Mouse (Mus musculus): Measurements from ENCODE around the gene Banp.
A peak's percentile ranks its signal among the peaks of the same experiment; 100 is the strongest.

The Banp gene

GRCm38 (mm10) chr8:121927316-121927715 lies 22.2 kb upstream of the Banp start:
- DNase-seq (ENCODE audit: low spot score), result peak; percentile 78

GRCm38 (mm10) chr8:121930047-121930446 lies 19.5 kb upstream of the Banp start:
- no peak for DNase-seq (ENCODE audit: low spot score)

GRCm38 (mm10) chr8:121931571-121931970 lies 18.0 kb upstream of the Banp start:
- DNase-seq (ENCODE audit: low spot score), result no peak

- peak; percentile 64 for DNase-seq (ENCODE audit: low spot score)
Measured at GRCm38 (mm10) chr8:121932026-121932667, 17.4 kb upstream of the Banp start.

GRCm38 (mm10) chr8:121932668-121933520 lies 16.7 kb upstream of the Banp start:
- no peak for DNase-seq (ENCODE audit: low spot score)

GRCm38 (mm10) chr8:121934506-121934905 lies 15.0 kb upstream of the Banp start:
- peak; percentile 53 for DNase-seq (ENCODE audit: low spot score)

GRCm38 (mm10) chr8:121934923-121935322 lies 14.6 kb upstream of the Banp start:
- no peak for DNase-seq (ENCODE audit: low spot score)

- DNase-seq (ENCODE audit: low spot score), result no peak
Measured at GRCm38 (mm10) chr8:121935341-121936294, 13.9 kb upstream of the Banp start.

GRCm38 (mm10) chr8:121936391-121936790 lies 13.2 kb upstream of the Banp start:
- no peak for DNase-seq (ENCODE audit: low spot score)

- DNase-seq (ENCODE audit: low spot score), result no peak
Measured at GRCm38 (mm10) chr8:121938732-121939131, 10.8 kb upstream of the Banp start.

GRCm38 (mm10) chr8:121943057-121943540 lies 6.5 kb upstream of the Banp start:
- DNase-seq (ENCODE audit: low spot score), result no peak

GRCm38 (mm10) chr8:121943716-121944115 lies 5.8 kb upstream of the Banp start:
- DNase-seq (ENCODE audit: low spot score), result no peak

- no peak for DNase-seq (ENCODE audit: low spot score)
Measured at GRCm38 (mm10) chr8:121944831-121945230, 4.7 kb upstream of the Banp start, which contains the start of gene Car5a. Gene Car5a, minus strand, starts transcription at chr8:121944904.

- no peak for DNase-seq (ENCODE audit: low spot score)
Measured at GRCm38 (mm10) chr8:121946351-121946750, 3.2 kb upstream of the Banp start.

GRCm38 (mm10) chr8:121947047-121947752 lies 2.4 kb upstream of the Banp start:
- DNase-seq (ENCODE audit: low spot score), result no peak

GRCm38 (mm10) chr8:121947753-121948141 lies 1.8 kb upstream of the Banp start:
- peak; percentile 57 for DNase-seq (ENCODE audit: low spot score)

GRCm38 (mm10) chr8:121948321-121949145 lies 1.0 kb upstream of the Banp start:
- DNase-seq (ENCODE audit: low spot score), result no peak

GRCm38 (mm10) chr8:121949941-121950748 lies 595 bp downstream of the Banp start:
- peak; percentile 99 for DNase-seq (ENCODE audit: low spot score)

Measured in adipocyte (in vitro differentiated cells).